In the genomic region with DNA sequence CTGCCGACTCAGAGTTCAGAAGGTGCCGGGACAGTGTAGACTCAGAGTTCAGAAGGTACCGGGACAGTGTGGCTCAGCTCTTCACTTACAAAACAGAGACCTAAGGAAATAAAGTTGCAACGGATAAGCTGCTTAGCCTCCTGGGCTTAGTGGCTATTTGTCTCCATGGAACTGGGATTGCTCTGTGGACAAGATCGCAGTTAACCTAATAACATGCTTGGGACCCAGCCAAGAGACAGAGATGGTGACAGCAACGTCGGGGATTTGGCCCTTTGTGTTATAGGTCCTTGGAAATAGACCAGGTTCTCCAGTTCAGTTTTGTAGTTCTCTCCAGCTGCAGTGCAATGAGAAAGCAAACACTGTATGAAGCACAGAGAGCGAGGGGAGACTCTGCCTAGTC, we compare ENCODE assay signal across 20 mouse cellular contexts.
DNase-seq lines count a peak whose midpoint lies in the region; ATAC-seq and TF ChIP-seq lines count a peak whose summit lies in the region.
"Had no signal": no experiment of that assay in that cellular context is flagged by ENCODE, and none has a peak within 500 bp of the region (broad histone marks: within the 10 kb centered on the region; RNA-seq: fewer than 3 reads in every experiment).

No protein-coding gene starts in this region.

- H3K4me2 ChIP-seq in embryonic facial prominence, embryonic 13.5 days = no peak overlapping the region
- no peak overlapping the region for H3K4me2 ChIP-seq in kidney, postnatal 0 days (ENCODE audit: low read length)
- H3K4me2 ChIP-seq: forebrain, embryonic 15.5 days; heart, embryonic 15.5 days; midbrain, embryonic 12.5 days had no signal

- no peak overlapping the region for H3K9ac ChIP-seq in embryonic facial prominence, embryonic 13.5 days
- H3K9ac ChIP-seq in kidney, postnatal 0 days (ENCODE audit: low read depth, low read length) = no peak overlapping the region
- H3K9ac ChIP-seq: forebrain, embryonic 15.5 days; heart, embryonic 15.5 days; midbrain, embryonic 12.5 days had no signal

- intact Hi-C loops in left cerebral cortex, postnatal 25 days (cut with DNase I) = no loop called here

- H3K36me3 ChIP-seq in embryonic facial prominence, embryonic 13.5 days = no peaks in the 10 kb centered on the region
- H3K36me3 ChIP-seq in embryonic facial prominence, embryonic 10.5 days (replicated peaks) = no peaks in the 10 kb centered on the region
- H3K36me3 ChIP-seq in kidney, postnatal 0 days (ENCODE audit: insufficient read depth, low read length) = no peaks in the 10 kb centered on the region
- H3K36me3 ChIP-seq: forebrain, embryonic 15.5 days; heart, embryonic 15.5 days; limb, embryonic 10.5 days; midbrain, embryonic 12.5 days had no signal

- H3K4me3 ChIP-seq in embryonic facial prominence, embryonic 13.5 days = no peak overlapping the region
- no peak overlapping the region for H3K4me3 ChIP-seq in embryonic facial prominence, embryonic 10.5 days
- H3K4me3 ChIP-seq in kidney, postnatal 0 days (replicated peaks; ENCODE audit: low read depth, low read length) = no peak overlapping the region
- H3K4me3 ChIP-seq: forebrain, embryonic 15.5 days; heart, embryonic 15.5 days; left cerebral cortex, adult 2 months; limb, embryonic 10.5 days; midbrain, embryonic 12.5 days had no signal

- no peak for DNase-seq in embryonic facial prominence, embryonic 10.5 days (ENCODE audit: low spot score)
- DNase-seq in kidney, postnatal 0 days (ENCODE audit: low spot score) = peak; percentile 38
- DNase-seq in kidney, adult 18-20 months = no peak
- peak; percentile 49 for DNase-seq in retina, postnatal 1 day
- DNase-seq in retina, embryonic 14.5 days (ENCODE audit: low spot score) = no peak
- DNase-seq in skeletal muscle tissue, adult 2 months (ENCODE audit: low read depth, low spot score) = peak; percentile 31
- no peak for DNase-seq in left cerebral cortex, postnatal 25 days (ENCODE audit: low spot score in 2 of 2)
- DNase-seq: cerebellum, adult 18-20 months; cerebellum, postnatal 25 days; gastrocnemius, postnatal 25 days; lung, adult 18-20 months; thymus, postnatal 25 days had no signal

- no peak for TF ChIP-seq CTCF in kidney, postnatal 0 days (IDR thresholded peaks at IDR 0.05; ENCODE audit: low read depth)

- peaks cover 28% of the 10 kb centered on the region for H3K4me1 ChIP-seq in embryonic facial prominence, embryonic 13.5 days
- peaks cover 13% of the 10 kb centered on the region for H3K4me1 ChIP-seq in embryonic facial prominence, embryonic 10.5 days
- H3K4me1 ChIP-seq in kidney, postnatal 0 days (replicated peaks; ENCODE audit: insufficient read depth, low read length) = peaks cover 7% of the 10 kb centered on the region

- no peaks in the 10 kb centered on the region for H3K27me3 ChIP-seq in embryonic facial prominence, embryonic 13.5 days
- peaks cover 5% of the 10 kb centered on the region for H3K27me3 ChIP-seq in embryonic facial prominence, embryonic 10.5 days (replicated peaks; ENCODE audit: low read depth, poor library complexity, severe bottlenecking)
- H3K27me3 ChIP-seq in kidney, postnatal 0 days (ENCODE audit: insufficient read depth, low read length) = no peaks in the 10 kb centered on the region
- H3K27me3 ChIP-seq: CH12.LX; forebrain, embryonic 15.5 days; heart, embryonic 15.5 days had no signal

- 63% methylated on average over 8 of the region's 8 CpGs for WGBS in embryonic facial prominence, embryonic 13.5 days
- 80% methylated on average over 8 of the region's 8 CpGs for WGBS in embryonic facial prominence, embryonic 10.5 days
- 46% methylated on average over 8 of the region's 8 CpGs for WGBS in kidney, postnatal 0 days

- no peaks in the 10 kb centered on the region for H3K9me3 ChIP-seq in embryonic facial prominence, embryonic 13.5 days
- no peaks in the 10 kb centered on the region for H3K9me3 ChIP-seq in embryonic facial prominence, embryonic 10.5 days
- no peaks in the 10 kb centered on the region for H3K9me3 ChIP-seq in kidney, postnatal 0 days (replicated peaks; ENCODE audit: low read length)
- H3K9me3 ChIP-seq: forebrain, embryonic 15.5 days; heart, embryonic 15.5 days; limb, embryonic 10.5 days; midbrain, embryonic 12.5 days had no signal

- peak overlapping the region; percentile 62; the same call in 1 of the 2 replicates for H3K27ac ChIP-seq in embryonic facial prominence, embryonic 13.5 days
- no peak overlapping the region for H3K27ac ChIP-seq in embryonic facial prominence, embryonic 10.5 days (replicated peaks)
- H3K27ac ChIP-seq in kidney, postnatal 0 days = no peak overlapping the region
- H3K27ac ChIP-seq: forebrain, embryonic 15.5 days; heart, embryonic 15.5 days; left cerebral cortex, adult 2 months; limb, embryonic 10.5 days; macrophage; midbrain, embryonic 12.5 days had no signal

- no peak for ATAC-seq in embryonic facial prominence, embryonic 13.5 days (ENCODE audit: insufficient number of reproducible peaks, insufficient read depth, low FRiP score, low TSS enrichment, low read depth)
- ATAC-seq in kidney, postnatal 0 days (replicated peaks; ENCODE audit: low FRiP score, low read depth) = no peak
- ATAC-seq: forebrain, embryonic 15.5 days had no signal

Comparison
In these comparisons a context has a peak if more than half of its experiments do, and no peak if none do; other contexts are left out.
1. DNase-seq: peak in kidney, postnatal 0 days (single experiment), retina, postnatal 1 day (single experiment) and skeletal muscle tissue, adult 2 months (single experiment); none in embryonic facial prominence, embryonic 10.5 days (single experiment), kidney, adult 18-20 months (single experiment), retina, embryonic 14.5 days (single experiment) and left cerebral cortex, postnatal 25 days (0 of 2).